Mouse (Mus musculus) heart, embryonic 11.5 days (tissue): ENCODE measurements around the gene Gpn2. TPM values are rescaled to one million over a fixed set of nuclear protein-coding genes. Genes with fewer than 3 reads are reported as not detected.
A peak's percentile ranks its signal among the peaks of the same experiment; 100 is the strongest.

Experiments
- ATAC-seq: fragments of 200-750 bp; cut with Nextera tagmentation; replicated peaks from 2 replicates; pipeline ENCODE4 v1.8.0; 2017; ENCODE audit warnings: moderate library complexity; ENCODE audit not compliant: insufficient number of reproducible peaks, low FRiP score, low TSS enrichment
- H3K27ac ChIP-seq: fragments of 300-500 bp; sonication (generic); 2 replicates; pipeline ENCODE4 v1.5.1; 2014; ENCODE audit warnings: mild to moderate bottlenecking, low read depth, low read length
- H3K27me3 ChIP-seq: fragments of 300-500 bp; sonication (generic); 2 replicates; pipeline ENCODE4 v1.6.1; 2014; ENCODE audit warnings: mild to moderate bottlenecking, low read length, mixed read lengths; ENCODE audit not compliant: control insufficient read depth, insufficient read depth
- H3K36me3 ChIP-seq: fragments of 300-500 bp; sonication (generic); 2 replicates; pipeline ENCODE4 v1.6.1; 2014; ENCODE audit warnings: mild to moderate bottlenecking, low read length, moderate library complexity, mixed read lengths; ENCODE audit not compliant: control insufficient read depth, insufficient read depth
- H3K4me1 ChIP-seq: fragments of 300-500 bp; sonication (generic); 2 replicates; pipeline ENCODE4 v1.6.1; 2014; ENCODE audit warnings: low read length; ENCODE audit not compliant: control insufficient read depth, insufficient read depth
- H3K4me2 ChIP-seq: fragments of 300-500 bp; sonication (generic); 2 replicates; pipeline ENCODE4 v1.6.1; 2014; ENCODE audit warnings: mild to moderate bottlenecking, moderate library complexity
- H3K4me3 ChIP-seq: fragments of 300-500 bp; sonication (generic); 2 replicates; pipeline ENCODE4 v1.5.1; 2014; ENCODE audit warnings: low read depth, low read length
- H3K9ac ChIP-seq: fragments of 300-500 bp; sonication (generic); 2 replicates; pipeline ENCODE4 v1.6.1; 2014; ENCODE audit warnings: mild to moderate bottlenecking, low read depth, low read length, moderate library complexity
- H3K9me3 ChIP-seq: fragments of 300-500 bp; sonication (generic); replicated peaks from 2 replicates; pipeline ENCODE4 v1.6.1; 2016; ENCODE audit warnings: low read length; ENCODE audit not compliant: control insufficient read depth
- WGBS: fragments of 180-500 bp; shearing (Covaris S2); extraction: QIAGEN DNeasy Blood & Tissue Kit; methylation state at CpG from one replicate; pipeline ENCODE4 v1.1.7; 2014; ENCODE audit not compliant: insufficient replicate concordance; 5-methylcytosine and 5-hydroxymethylcytosine counted together
- polyA plus RNA-seq: library from polyadenylated mRNA; unstranded; fragments of >200 nt; fragmentation: Nextera tagmentation; extraction: Ambion mirVana; gene quantifications from 2 replicates; pipeline ENCODE4 v1.2.1, GENCODE M21; 2014

The Gpn2 gene
- polyA plus RNA-seq, result 14.2 and 14.3 TPM in 2 replicates

DNA sequence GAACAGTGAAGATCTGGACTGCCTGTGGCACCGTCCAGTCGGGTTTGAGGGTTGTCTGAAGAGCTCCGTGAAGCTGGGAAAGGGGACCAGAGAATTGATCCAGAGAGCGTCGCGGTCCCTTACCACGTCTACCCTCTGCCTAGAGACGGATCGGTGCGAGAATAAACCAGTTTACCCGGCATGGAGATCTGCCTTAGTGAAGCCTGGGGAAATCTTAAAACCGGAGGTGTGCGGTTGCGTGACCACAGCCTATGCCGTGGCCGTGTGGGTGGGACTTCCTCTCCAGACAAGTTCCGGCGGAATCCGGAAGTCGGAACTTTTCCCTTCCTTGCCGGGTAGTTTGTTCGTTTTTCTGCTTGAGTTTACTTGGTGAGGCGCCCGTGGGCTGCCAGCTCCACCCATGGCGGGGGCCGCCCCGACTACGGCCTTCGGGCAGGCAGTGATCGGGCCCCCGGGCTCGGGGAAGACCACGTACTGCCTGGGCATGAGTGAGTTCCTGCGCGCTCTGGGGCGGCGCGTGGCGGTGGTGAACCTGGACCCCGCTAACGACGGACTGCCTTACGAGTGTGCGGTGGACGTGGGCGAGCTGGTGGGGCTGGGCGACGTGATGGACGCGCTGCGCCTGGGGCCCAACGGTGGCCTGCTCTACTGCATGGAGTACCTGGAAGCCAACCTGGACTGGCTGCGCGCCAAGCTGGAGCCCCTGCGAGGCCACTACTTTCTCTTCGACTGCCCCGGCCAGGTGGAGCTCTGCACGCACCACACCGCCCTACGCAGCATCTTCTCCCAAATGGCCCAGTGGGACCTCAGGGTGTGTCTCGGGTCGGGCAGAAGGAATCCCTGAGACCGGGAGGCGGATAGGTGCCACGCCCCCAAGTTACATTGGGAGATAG, at the start of gene Gpn2:
TSS of gene Gpn2 (plus strand) at position 304 of the 893 bp plus-strand sequence.
- Histone ChIP-seq H3K4me3 (peak within 1 kb of the TSS; percentile 81), H3K36me3 (peaks cover 29% of the 10 kb centered on the region), H3K9me3 (no peaks in the 10 kb centered on the region), H3K4me2 (peak within 1 kb of the TSS; percentile 99), H3K9ac (peak within 1 kb of the TSS; percentile 95), H3K27ac (peak within 1 kb of the TSS; percentile 73; the same call in 1 of the 2 replicates), H3K4me1 (peaks cover 12% of the 10 kb centered on the region), H3K27me3 (no peaks in the 10 kb centered on the region)
- ATAC-seq, result peak; percentile 65
- 2% methylated on average over 65 of the region's 65 CpGs for WGBS

DNA sequence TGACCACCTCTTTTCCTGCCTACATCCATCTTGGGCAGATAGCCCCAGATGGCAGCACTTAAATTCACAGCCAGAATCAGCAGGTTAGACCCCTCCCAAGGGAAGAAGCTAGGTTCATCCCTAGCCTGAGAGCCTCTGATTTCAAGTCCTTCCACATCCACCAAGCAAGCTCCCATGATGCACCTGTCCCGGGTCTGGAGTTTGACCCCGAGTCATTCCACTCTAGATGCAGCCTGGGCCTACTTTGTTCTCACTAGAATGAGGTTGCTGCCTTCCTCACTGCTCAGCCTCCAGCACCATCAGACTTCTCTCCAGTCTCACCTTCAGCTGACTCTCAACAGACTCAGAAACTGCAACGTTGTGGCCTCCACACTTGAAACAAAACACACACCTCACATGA, 48.1 kb upstream of the Gpn2 start:
- Histone ChIP-seq H3K9me3 (no peaks in the 10 kb centered on the region), H3K27me3 (no peaks in the 10 kb centered on the region), H3K4me1 (no peaks in the 10 kb centered on the region), H3K4me3 (no peak overlapping the region), H3K4me2 (no peak overlapping the region), H3K27ac (no peak overlapping the region), H3K9ac (no peak overlapping the region), H3K36me3 (peaks cover 27% of the 10 kb centered on the region)
- no peak for ATAC-seq
- WGBS, result 81% methylated on average over 3 of the region's 3 CpGs

DNA sequence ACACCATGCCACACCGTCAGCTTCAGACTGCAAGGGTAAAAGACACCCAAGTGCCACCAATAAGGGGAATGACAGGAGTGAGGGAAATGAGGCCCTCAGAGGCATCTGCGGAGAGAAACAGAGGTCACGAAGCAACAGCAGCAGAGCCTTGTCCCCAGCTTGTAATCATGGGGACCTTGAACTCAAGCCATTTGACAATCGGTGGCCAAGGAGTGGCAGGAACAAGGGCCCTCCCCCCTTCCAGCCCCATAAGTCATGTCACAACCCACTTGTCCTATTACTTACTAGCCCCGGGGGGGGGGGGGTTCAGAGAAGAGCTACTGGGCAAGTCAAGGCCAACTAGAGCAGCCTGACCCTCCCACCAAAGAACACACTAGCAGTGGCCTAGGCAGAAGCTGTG, 47.5 kb upstream of the Gpn2 start:
- Histone ChIP-seq H3K4me1 (no peaks in the 10 kb centered on the region), H3K9ac (no peak overlapping the region), H3K27me3 (no peaks in the 10 kb centered on the region), H3K27ac (no peak overlapping the region), H3K9me3 (no peaks in the 10 kb centered on the region), H3K36me3 (peaks cover 27% of the 10 kb centered on the region), H3K4me3 (no peak overlapping the region), H3K4me2 (no peak overlapping the region)
- ATAC-seq, result no peak
- WGBS, result 94% methylated on average over 5 of the region's 5 CpGs

DNA sequence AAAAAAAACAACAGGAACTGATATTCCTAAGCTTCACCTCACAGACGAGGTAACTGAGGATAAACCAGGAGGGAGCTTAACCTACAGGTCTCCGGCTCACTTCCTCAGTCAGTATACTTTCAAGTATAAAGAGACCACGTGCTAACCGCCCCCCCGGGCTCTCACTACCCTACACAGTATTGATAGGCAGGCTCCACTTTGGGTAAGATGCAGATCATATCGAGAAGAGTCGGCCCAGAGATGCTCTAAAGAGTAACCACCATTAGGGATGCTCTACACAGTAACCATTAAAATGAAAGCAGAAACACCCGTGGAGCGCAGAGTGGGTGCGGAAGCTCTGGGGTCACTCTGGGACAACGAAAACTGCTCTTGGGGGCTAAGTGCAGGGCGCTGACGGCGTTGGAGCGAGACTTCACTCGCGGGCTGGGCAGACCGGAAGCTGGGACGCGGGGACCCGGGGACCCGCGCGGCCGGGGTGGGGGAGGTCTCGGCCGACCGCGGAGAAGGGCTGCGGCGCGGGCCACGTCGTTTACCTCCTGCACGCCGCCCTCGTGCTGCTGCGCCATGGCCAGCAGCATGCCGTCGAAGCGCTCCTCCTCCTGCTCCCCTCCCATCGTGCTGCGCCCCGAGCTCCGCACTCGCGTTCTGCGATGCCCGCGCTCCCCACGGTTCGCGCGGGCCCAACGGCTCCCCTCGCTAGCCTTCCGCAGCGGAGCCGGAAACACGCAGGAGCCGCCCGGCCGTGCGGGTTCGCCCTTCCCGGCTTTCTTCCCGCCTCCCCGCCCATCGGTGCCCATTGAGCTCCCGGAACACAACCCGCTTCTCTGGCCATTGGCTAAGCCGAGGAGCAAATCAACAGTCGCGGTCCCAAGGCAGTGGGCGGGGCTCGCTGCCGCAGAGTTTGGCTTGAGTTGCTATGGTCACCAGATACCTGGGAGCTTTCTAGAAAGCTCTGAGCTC, 38.6 kb upstream of the Gpn2 start, which contains the start of gene Nudc:
TSS of gene Nudc (minus strand) at position 725 of the 960 bp plus-strand sequence.
- peak within 1 kb of the TSS; percentile 64 for H3K4me2 ChIP-seq
- 0% methylated on average over 70 of the region's 77 CpGs for WGBS
- peak within 1 kb of the TSS; percentile 82 for H3K4me3 ChIP-seq
- no peaks in the 10 kb centered on the region for H3K9me3 ChIP-seq
- H3K4me1 ChIP-seq, result peaks cover 13% of the 10 kb centered on the region
- H3K9ac ChIP-seq, result peak within 1 kb of the TSS; percentile 84
- H3K27ac ChIP-seq, result peak within 1 kb of the TSS; percentile 78
- ATAC-seq, result peak; percentile 95
- peaks cover 4% of the 10 kb centered on the region; the same call in 1 of the 2 replicates for H3K36me3 ChIP-seq
- no peaks in the 10 kb centered on the region for H3K27me3 ChIP-seq

DNA sequence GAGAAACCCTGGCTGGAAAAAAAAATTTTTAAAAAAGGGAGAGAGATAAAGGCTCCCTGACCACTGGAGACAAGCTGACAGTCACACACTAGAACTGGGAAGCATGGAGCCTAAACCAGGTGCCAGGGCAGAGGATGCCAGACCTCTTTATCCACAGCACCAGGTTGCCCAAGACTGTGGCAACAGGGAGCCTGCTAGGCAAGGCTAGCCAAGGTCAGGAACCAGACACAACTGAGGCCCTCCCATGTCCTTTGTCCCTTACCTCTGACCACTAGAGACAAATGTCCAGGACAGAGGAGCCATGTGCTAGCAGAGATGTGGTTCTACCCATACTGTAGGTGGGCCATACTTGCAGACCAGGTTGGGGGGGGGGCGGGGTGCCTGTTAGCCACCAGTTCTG, 32.1 kb upstream of the Gpn2 start:
- Histone ChIP-seq H3K36me3 (no peaks in the 10 kb centered on the region), H3K4me2 (no peak overlapping the region), H3K9ac (no peak overlapping the region), H3K4me1 (peaks cover 8% of the 10 kb centered on the region), H3K27ac (no peak overlapping the region), H3K9me3 (no peaks in the 10 kb centered on the region), H3K4me3 (no peak overlapping the region), H3K27me3 (peaks cover 8% of the 10 kb centered on the region)
- WGBS, result 87% methylated on average over 1 of the region's 1 CpGs
- no peak for ATAC-seq

DNA sequence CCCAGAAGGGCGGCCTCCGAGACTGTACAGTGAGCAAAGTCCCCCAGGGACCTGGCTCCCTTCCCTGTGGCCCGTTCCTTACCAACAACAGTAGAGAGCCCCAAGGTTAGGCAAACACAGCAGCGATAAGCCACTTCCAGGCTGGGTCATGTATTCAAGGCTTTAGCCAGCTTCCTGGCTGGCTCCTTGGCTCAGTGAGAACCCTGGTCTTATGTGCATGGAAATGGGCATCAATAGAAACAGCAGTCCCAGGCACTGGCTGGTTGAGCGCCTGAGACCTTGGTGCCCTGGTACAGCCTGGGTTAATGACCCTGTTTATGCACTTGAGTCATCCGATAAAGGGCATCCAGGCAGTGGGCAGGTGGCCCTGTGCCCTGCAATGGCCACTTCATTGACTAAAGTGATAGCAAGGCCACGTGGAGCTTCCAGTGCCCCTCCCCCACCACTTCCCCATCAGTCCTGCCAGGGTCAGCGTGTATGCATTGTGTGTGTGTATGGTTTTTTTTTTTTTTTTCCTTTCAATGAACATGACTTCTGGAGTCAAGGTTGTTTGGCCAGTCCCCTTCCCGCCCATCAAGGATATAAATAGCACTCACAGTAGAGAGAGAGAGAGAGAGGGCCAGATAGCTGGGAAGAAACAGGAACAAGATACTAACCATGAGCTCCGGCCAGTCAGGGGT, 31.3 kb upstream of the Gpn2 start, which contains the start of gene Nr0b2:
TSS of gene Nr0b2 (plus strand) at position 609 of the 680 bp plus-strand sequence.
- Histone ChIP-seq H3K36me3 (no peaks in the 10 kb centered on the region), H3K9ac (peak within 1 kb of the TSS; percentile 29), H3K4me2 (peak within 1 kb of the TSS; percentile 60), H3K4me3 (peak within 1 kb of the TSS; percentile 35), H3K27me3 (peaks cover 8% of the 10 kb centered on the region), H3K27ac (peak within 1 kb of the TSS; percentile 84), H3K9me3 (no peaks in the 10 kb centered on the region), H3K4me1 (peaks cover 8% of the 10 kb centered on the region)
- 0 out of 2 replicates have a peak, but pooled peaks have one; percentile 22 for ATAC-seq
- WGBS, result 45% methylated on average over 10 of the region's 10 CpGs

DNA sequence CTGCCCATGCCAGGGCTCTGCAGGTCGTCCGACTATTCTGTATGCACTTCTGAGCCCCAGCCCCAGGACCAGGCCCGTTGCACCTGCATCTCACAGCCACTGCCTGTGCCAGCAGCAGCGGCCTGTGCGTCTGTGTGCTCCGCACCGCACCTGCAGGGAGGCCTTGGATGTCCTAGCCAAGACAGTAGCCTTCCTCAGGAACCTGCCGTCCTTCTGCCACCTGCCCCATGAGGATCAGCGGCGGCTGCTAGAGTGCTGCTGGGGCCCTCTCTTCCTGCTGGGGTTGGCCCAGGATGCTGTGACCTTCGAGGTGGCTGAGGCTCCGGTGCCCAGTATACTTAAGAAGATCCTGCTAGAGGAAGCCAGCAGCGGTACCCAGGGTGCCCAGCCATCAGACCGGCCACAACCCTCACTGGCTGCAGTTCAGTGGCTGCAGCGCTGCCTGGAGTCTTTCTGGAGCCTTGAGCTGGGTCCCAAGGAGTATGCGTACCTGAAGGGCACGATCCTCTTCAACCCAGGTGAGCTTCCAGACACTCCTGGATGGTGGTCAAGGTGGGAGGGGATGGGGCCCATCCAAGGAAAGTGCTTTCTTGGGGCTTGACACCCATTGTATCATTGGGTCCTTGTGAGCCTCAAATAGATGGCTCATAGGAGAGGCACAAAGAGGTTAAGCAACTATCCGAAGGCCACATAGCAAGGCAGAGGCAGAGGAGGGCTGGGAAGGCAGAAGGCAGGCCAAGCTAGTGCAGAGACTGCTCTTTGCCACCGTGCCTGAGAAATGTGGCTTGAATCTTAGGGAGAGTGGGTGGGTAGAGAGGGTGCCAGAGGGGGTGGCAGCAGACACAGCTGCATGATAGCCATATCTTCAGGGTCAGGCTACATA, 30.5 kb upstream of the Gpn2 start:
- Histone ChIP-seq H3K4me2 (peak overlapping the region; percentile 60), H3K4me1 (peaks cover 8% of the 10 kb centered on the region), H3K36me3 (no peaks in the 10 kb centered on the region), H3K9me3 (no peaks in the 10 kb centered on the region), H3K27ac (peak overlapping the region; percentile 84), H3K27me3 (peaks cover 8% of the 10 kb centered on the region), H3K4me3 (peak overlapping the region; percentile 35), H3K9ac (peak overlapping the region; percentile 29)
- no peak for ATAC-seq
- 62% methylated on average over 19 of the region's 19 CpGs for WGBS
